Mouse (Mus musculus) right cerebral cortex, postnatal 10 days (tissue): ENCODE measurements at regions not wholly inside any gene's neighbourhood (a gene's known extent, or its start where the extent isn't known, plus 50 kb on each side); places are given as distances from the start of the nearest gene placed in this dataset.

Experiments
- DNase-seq, 2 experiments: peaks; one replicate each; pipeline ENCODE4 v3.0.0; 2021; ENCODE audit warnings: low spot score in 2 of 2

DNA sequence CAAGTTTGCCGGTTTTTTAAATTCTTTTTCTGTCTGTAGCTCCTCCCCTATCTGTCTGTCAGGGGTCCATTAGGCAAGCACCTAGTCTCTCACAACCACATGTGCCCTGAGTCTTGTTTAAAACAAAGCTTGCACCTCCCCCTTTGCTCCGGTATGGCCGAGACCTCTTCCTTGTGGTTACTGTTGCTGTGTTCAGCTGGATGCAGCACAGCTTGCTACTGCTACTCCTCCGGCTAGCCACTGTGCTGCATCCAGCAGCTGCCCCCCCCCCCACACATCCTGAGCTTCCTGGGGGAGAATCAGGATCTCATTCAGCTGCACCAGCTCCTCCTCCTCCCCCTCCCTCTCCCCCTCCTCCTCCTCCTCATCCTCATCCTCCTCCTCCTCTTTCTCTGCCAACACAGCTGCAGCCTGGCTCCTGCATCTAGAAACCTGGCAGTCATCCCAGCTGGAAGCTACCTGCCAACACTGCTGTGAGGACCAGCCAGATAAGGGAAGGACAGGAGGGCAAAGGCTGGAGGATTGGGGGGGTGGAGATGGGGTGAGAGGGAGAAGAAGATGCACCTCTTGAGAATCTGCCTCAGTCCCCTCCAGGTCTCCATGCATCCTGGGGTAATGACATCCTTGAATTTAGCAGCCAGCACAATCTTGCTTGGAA lies 114.8 kb upstream of the Tmem260 start:
- DNase-seq, result peak; percentile 65

DNA sequence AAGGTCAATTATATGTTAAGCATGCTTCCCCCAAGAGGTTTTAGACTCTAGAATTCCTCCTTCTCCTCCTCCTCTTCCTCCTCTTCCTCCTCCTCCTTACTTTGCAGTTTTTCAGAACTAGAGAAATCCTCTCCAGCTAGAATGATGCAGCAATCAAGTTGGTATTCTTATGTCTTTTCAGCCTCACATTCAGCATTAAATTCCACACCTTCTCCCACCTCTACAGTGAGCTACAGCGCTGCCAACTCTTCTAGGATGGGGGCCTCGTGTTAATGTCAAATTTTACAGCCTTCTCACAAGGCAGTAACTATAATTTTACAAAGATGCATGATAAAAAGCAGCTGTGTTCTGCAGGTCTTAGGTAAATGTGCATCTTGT lies 114.3 kb upstream of the Tmem260 start:
- DNase-seq, result no peak

DNA sequence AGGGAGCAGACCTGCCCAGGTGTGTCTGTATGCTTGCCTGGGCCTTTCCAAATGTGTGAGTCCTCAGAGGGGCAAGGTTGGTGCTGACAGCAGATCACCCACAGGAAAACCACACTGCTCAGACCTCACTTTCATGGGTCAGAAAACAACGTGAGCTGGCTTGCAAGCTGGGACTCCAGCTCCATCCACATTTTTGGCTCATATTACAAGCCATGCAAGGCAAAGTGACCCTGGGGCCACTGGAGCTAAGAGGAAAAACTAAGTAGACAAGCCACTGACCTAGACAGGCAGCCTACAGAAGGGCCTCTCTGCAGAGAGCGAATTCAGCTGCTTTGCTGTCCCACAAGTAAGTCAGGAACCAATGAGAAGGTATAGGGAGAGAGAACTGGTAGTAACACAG lies 113.7 kb upstream of the Tmem260 start:
- DNase-seq, result no peak

DNA sequence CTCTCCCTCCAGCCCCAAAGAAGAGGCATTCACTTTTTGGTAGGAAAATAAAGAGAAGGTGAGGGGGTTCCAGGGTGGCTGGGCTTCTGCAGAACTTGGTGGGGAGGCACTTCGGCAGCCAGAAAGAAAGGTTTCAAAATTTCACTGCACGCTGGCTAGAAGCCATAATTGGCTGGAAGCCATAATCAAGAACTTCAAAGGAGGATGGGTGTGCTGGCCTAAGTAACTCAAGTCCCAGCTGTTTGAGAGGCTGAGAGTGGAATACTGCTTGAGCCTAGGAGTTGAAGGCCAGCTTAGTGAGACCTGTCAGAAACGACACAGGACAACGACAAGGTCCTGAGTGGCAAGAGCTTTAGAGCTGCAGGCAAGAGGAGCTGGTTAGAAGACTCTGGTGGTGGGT lies 113.3 kb upstream of the Tmem260 start:
- peak; percentile 31 to 37 for DNase-seq

DNA sequence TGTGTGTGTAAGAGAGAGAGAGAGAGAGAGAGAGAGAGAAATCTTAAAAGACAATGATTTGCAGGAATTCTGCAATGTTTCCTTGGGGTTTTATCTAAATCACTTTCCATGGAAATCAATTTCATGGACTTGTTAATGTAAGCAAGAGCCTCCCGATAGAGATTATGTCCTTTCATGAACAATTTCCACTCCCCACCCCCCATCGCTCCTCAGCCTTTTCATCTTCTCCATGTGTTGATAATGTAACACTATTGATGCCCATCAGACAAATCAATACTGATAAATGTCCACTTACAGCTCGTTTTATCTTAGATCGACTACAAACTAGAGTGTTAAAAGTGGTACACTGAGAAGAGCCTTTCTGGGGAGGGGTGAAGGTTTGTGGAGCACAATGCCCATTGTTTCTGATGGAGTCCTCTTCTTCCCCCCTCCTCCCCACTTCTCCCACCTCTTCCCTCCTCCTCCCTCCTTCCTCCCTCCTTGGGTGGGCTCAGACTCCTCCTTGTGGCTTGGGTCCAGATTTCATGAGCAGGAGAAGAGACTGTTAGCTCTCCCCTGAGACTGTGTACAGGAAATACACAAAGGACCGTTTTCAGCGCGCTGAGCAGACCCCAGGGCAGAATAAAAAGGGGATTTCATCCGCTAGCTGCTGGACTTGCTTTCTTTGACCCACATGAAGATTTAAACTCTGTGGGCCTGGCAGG lies 111.7 kb upstream of the Tmem260 start:
- DNase-seq, result no peak

DNA sequence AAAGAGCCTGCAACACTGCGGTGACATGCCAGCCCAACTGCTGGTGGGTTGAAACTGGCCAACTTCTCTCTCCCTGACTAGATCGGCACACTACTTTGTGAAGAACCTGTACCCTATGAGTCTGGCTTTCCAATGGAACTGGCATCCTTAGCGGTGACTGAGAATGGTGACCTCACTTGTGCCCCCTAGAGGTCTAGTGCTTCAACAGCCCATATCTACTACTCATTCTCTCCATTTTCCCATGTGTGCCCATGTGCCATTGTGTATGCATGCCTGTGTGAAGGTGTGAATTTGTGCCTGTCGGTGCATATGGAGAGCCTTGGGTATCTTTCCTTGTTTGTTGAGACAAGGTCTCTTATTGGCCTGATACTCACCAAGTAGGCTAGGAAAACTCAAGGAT lies 106.5 kb upstream of the Tmem260 start:
- DNase-seq, result no peak

DNA sequence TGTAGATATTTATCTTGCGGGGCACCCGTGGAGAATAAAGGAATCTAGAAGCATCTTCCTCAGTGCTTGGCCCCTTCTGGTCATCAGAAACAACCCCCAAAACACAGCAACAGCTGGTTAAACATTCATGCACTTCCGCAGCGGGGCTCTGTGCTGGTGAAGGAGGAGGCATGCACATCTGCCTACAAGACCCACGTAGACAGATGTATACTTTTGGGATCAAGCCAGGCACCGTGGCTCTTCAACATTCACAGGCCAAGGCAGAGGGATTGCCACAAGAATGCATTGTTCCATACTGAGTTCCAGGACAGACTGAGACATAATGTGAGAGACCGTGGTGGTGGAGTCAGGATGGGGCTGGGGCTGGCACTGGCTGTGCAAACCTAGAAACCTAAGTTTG lies 103.0 kb upstream of the Tmem260 start:
- DNase-seq, result no peak

DNA sequence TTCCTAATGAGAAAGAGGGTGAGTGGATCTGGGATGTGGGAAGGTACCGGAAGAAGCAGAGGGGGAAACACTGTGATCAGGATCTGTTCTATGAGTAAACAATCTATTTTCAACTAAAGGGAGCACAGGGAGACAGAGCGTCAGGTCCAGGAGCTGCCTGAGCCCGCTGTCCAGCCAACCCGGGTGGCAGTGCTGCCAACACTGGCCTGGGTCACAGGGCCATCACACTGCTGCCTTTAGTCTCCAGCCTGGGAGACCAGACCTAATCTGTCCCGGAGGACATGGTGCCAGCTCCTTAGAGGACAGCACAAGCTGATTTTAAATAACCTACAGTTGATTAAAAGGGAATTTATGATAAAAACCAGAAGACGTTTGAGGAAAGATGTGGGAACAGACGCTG lies 100.0 kb upstream of the Tmem260 start:
- DNase-seq, result no peak

DNA sequence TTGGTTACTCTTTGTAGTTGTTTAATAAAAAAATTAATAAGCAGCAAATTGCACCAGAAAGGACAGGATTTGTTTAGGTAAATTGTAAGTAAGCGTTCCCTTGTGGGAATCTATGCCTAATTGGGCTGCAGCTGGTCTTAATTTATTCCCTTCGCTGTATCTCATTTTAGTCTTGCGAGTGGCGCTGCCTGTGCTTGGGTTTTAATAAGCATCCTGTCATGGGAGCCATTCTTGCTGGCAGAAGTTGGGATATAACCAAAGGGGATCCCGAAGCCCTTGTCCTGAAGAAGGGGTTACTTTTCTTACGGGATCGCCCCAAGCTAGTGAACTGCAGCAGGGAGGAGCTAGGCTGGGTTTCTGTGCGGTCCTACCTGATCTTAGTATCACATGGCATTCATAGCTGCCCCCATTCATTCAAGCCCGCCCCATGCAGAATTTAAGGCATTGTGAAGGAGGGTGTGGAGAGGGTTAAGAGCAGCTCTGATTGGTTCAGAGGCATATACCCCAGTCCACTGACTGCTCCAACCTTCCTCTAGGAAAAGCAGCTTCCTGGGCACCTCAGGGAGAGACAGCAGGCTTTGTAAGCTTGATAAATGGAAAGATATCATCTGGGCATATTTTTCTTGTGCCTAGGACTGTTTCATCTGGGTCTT lies 96.4 kb upstream of the Tmem260 start:
- DNase-seq, result no peak

DNA sequence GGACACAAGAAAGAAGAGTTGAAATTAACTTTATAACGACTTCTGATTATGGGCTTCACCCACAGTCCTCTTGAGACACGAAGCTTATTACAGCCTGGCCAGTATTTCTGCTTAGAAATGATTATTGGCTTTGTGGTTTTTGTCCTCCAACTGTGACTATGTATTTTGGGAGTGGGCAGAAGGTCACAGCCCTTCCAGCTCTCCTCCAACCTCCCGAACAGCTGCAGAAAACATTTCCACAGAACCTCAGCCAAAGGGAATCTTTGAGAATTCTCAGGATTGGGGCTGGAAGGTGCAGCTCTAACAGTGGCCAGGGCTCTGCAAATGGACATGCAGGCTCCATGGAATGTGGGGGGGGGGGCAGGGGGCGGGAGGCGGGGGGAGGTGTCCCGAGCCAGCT lies 94.3 kb upstream of the Tmem260 start:
- no peak for DNase-seq

DNA sequence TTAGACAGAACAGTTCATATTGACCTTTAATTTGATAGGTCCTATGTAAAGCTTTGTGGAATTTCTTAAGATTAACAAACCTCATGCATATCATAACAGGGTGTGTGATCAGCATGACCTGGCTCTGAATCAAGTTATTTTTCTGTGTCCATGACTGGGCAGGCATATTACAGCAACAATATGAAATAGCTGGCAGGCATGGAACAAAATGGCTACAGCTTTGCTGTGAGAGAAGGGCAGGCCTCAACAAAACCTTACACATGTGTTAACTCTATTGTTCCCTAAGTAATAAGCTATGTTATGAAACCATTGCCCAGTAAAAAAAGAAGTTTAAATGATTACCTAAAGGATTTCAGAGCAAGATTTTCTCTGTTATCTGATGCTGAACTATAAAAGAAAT lies 93.1 kb upstream of the Tmem260 start:
- no peak for DNase-seq

DNA sequence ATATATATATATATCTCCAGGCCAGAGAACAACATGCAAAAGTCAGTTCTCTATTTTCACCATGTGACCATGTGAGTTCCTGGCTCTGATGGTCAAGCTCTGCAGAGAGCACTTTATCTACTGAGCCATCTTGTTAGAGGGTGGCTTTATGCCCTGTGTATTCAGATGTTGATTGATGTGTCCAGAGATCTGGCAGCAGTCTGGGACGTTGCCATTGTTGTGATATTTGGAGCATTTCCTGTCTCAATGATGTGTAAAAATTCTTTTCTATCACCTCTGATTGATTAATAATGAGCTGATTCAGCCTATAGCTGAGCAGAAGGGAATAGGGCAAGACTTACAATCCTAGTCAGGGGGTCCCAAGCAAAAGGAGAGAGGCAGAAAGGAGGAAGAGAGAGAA lies 91.7 kb upstream of the Tmem260 start:
- DNase-seq, result no peak

DNA sequence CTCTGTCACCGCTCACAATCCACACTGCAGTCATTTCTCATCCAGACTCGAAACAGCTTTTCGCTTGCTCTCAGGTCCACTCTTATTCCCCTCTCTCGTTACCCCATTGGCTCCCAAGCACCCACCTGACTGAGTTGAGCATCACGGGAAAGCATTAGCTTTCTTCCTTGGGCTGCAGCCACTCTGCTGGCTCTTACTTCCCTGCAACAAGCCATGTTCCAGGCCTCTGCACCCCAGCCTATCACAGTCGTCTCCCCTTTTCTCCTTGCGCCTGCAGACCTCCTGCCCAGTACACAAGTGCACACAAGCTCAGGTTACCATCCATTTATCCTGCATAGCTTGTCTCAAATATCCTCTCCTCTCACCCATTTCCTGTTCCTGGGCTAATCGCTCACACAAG lies 88.5 kb upstream of the Tmem260 start:
- DNase-seq, result no peak

DNA sequence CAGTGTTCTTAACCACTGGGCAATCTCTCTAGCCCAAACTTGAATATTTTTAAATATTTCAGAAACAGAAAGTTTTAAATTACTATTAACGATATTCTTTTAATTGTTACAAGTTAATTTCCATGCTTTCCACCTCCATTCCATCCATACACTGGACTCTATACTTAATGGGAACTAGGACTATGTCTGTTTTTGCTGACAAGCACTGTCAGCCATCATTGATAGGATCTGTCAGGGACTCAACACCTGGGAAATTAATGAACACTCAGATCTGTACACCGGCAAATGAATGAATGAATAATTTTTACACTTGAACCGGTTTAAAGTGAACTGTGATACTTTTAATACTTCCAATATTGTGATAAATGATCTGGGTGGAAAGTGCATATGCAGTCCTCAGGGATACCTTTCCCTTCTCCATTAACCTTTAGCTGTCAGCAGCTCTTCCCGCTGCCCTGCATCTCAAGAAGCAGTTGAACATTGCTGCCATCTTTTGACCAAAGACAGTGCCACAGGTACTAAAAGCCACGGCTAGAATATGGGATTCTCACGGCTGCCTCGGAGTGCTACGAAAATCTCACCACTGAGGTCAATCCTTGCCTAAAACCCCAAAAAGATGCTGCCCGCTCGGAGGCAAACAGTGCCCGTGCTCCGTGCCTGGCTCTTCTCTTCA lies 87.3 kb upstream of the Tmem260 start:
- DNase-seq, result peak; percentile 66 to 71

DNA sequence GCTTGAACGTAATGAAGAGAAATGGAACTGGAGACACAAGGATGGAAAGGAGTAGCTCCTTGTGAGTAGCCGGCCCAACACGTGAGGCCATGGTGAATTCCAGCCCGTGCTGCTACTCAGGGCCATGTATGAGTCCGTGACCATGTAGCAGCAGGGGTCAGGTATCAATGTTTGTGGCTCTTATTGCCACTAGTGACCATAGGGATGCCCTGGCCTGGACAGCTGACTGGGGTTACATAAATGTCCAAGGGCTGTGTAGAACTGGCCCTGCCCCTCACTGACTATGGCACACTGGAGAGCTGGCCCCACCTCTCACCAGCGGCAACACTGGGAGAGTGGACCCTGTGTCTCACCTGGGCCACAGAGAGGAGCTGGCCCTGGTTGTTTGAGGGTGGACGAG lies 84.1 kb upstream of the Tmem260 start:
- no peak for DNase-seq

DNA sequence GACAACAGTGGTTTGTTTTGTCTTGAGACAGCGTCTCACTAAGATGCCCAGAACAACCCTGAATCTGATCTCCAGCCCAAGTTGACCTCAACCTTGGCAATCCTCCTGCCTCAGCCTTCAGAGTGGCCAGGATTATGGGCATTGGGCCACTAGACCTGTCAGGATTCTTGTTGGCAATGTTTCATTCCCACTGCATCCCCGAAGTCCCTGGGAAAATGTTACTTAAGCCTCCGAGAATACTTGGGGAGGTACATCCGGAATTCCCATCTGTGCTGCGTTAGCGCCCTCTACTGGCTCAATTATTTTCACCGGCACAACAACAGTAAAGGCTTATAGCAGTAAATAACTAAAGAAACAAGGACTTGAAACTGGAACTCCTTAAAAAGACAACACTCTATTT lies 78.9 kb upstream of the Tmem260 start:
- peak; percentile 86 to 92 for DNase-seq

DNA sequence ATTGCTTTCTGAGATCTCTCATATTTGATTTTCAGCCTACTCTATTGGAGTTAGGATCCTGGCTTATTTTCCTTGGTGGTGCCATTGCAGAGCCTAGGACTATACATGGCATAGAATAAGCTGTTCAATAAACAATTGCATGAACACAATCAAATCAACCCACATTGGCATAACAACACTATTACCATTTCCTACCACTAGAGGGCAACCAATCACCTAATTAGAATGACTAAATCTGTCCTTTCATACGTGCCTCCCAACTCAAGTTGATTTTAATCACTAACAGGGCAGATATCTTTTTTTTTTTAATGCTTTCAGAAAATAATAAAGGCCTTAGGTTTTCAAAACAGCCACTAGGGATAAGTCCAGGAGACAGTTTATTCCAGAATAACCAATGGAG lies 75.6 kb upstream of the Tmem260 start:
- DNase-seq, result no peak

DNA sequence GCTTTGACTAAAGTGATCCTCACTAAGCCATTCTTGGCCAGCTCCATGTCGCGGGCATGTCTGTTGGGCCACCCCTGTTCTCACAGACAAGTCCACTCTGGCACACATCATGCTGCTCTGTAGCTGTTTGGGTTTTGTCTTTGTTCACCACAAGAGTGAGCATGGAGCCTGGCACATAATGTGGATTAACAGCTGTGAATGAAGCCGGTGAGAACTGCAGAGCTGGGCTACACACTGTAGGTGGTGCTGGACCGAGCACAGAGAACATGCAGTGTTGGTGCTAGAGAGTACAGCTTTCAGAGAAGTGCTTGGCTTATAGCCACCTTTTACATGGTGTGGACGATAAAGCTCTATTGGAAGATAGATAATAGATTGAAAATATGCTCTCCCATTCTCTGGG lies 74.2 kb upstream of the Tmem260 start:
- peak; percentile 69 to 75 for DNase-seq

DNA sequence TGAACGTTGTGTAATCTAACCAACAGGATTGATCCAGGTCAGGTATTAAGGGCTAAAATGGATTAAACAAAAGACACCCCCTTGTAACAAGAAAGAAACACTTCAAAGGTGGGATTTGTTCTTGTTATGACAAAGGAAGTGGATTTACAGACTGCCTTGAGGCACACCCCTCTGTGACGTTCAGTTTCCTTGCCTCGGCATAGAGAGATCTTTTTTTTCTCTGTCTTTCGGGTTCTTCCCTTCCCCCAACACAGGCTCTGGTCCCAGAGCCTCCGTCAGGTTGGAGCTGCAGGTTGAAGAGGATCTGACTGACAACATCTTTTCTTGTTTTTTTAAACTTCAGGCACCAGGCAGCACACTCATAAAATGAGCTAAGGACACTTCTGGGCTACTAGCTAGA lies 69.8 kb upstream of the Tmem260 start:
- DNase-seq, result no peak
